Mouse (Mus musculus) kidney, embryonic 16.5 days (tissue): ENCODE measurements around the gene Sfswap. TPM values are rescaled to one million over a fixed set of nuclear protein-coding genes. Genes with fewer than 3 reads are reported as not detected.
"Not testable (repeated sequence)": the region's sequence is repeated elsewhere in the genome, so short reads cannot be mapped to it uniquely, and the experiment has no call there.

Experiments
- ATAC-seq: fragments of 200-750 bp; cut with Nextera tagmentation; 2 replicates; pipeline ENCODE4 v1.8.0; 2017; ENCODE audit warnings: moderate TSS enrichment; ENCODE audit not compliant: low FRiP score, low TSS enrichment
- H3K27ac ChIP-seq: fragments of 300-500 bp; sonication (generic); 2 replicates; pipeline ENCODE4 v1.5.1; 2014; ENCODE audit warnings: low read length
- H3K27me3 ChIP-seq: fragments of 300-500 bp; sonication (generic); 2 replicates; pipeline ENCODE4 v1.6.1; 2014; ENCODE audit warnings: low read length, control low read depth, mixed read lengths; ENCODE audit not compliant: insufficient read depth
- H3K36me3 ChIP-seq: fragments of 300-500 bp; sonication (generic); 2 replicates; pipeline ENCODE4 v1.6.1; 2014; ENCODE audit warnings: low read length, control low read depth, mixed read lengths; ENCODE audit not compliant: insufficient read depth
- H3K4me1 ChIP-seq: fragments of 300-500 bp; sonication (generic); 2 replicates; pipeline ENCODE4 v1.6.1; 2014; ENCODE audit warnings: low read length, control low read depth, mixed read lengths; ENCODE audit not compliant: insufficient read depth
- H3K4me2 ChIP-seq: fragments of 300-500 bp; sonication (generic); replicated peaks from 2 replicates; pipeline ENCODE4 v1.6.1; 2014; ENCODE audit warnings: low read depth, low read length
- H3K4me3 ChIP-seq: fragments of 300-500 bp; sonication (generic); 2 replicates; pipeline ENCODE4 v1.5.1; 2014; ENCODE audit warnings: mild to moderate bottlenecking, low read length
- H3K9ac ChIP-seq: fragments of 300-500 bp; sonication (generic); replicated peaks from 2 replicates; pipeline ENCODE4 v1.6.1; 2014; ENCODE audit warnings: low read length
- H3K9me3 ChIP-seq: fragments of 300-500 bp; sonication (generic); 2 replicates; pipeline ENCODE4 v1.6.1; 2016; ENCODE audit warnings: low read length, control low read depth
- WGBS: fragments of 180-500 bp; shearing (Covaris S2); extraction: QIAGEN DNeasy Blood & Tissue Kit; methylation state at CpG from one replicate; pipeline ENCODE4 v1.1.7; 2014; 5-methylcytosine and 5-hydroxymethylcytosine counted together
- polyA plus RNA-seq: library from polyadenylated mRNA; unstranded; fragments of >200 nt; fragmentation: Nextera tagmentation; extraction: Ambion mirVana; gene quantifications from 2 replicates; pipeline ENCODE4 v1.2.1, GENCODE M21; 2015

Gene Sfswap
- polyA plus RNA-seq: 39.1 and 44.0 TPM in 2 replicates

DNA sequence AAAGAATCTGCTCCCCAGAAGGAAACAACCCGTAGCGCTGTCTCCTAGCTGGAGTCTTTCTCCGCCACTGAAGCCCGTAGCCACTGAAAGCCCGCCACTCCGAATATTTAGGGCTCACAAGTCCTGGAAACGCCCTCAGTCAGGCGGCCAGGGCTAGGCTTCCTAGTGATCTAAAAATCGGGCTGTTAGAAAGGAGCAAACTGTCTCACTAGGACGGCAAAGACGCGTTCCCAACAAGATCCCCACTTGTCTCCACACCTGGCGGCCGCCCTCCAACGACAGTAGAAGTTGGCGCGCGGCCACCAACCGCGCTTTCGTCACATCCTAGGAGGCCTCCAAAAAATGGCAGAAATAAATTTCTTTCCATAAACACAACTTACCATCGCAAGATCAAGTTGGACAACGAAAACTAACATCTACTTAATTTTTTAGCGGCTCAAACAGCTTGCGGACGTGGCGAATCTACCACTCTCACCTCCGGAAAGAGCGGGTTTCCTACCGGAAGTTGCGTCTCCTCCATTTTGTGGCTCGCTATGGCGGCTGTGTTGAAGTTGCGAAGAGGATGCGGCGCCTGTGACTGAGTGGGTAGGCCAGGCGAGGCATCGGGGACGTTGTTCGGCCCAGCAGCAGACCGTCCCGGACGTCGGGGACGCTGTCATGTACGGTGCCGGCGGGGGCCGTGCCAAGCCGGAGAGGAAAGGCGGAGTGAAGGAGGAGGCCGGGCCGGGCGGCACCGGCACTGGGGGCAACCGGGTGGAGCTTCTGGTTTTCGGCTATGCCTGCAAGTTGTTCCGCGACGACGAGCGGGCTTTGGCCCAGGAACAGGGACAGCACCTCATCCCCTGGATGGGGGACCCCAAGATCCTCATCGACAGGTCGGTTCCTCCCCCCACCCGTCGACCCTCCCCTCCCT is at the start of gene Sfswap:
TSS of gene Sfswap (plus strand) at position 500 of the 913 bp plus-strand sequence.
- ATAC-seq: peak; percentile 72
- WGBS: under 1% methylated on average over 64 of the region's 66 CpGs

DNA sequence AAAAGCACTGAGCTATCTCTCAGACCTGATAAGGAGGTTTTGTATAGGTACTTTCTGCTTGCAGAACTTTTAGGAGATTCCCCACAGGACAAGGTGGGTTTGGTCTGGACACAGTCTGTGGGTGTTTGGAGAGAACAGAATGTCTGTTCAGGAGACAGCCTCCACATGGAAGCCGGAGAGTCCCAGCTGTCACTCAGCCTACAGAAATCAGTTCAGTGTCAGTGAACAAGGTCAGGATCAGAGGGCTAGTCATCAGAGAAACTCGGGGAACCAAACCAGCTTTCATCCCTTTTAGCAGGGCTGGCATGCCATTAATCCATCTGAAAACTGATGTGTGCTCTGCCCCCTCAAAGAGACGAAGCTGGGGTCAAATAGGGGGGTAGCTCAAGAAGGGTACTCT is 48.5 kb upstream of the Sfswap start:
- no peak for ATAC-seq
- peaks cover 16% of the 10 kb centered on the region for H3K4me1 ChIP-seq
- WGBS: 13% methylated on average over 3 of the region's 3 CpGs

More for the DNA sequence above, at the start of gene Sfswap:
- Histone ChIP-seq H3K4me1 (peaks cover 15% of the 10 kb centered on the region), H3K27ac (peak within 1 kb of the TSS; percentile 82), H3K9ac (peak within 1 kb of the TSS; percentile 93), H3K36me3 (peaks cover 19% of the 10 kb centered on the region), H3K9me3 (no peaks in the 10 kb centered on the region), H3K27me3 (peaks cover 3% of the 10 kb centered on the region; the same call in 1 of the 2 replicates), H3K4me3 (peak within 1 kb of the TSS; percentile 98), H3K4me2 (peak within 1 kb of the TSS; percentile 89)

DNA sequence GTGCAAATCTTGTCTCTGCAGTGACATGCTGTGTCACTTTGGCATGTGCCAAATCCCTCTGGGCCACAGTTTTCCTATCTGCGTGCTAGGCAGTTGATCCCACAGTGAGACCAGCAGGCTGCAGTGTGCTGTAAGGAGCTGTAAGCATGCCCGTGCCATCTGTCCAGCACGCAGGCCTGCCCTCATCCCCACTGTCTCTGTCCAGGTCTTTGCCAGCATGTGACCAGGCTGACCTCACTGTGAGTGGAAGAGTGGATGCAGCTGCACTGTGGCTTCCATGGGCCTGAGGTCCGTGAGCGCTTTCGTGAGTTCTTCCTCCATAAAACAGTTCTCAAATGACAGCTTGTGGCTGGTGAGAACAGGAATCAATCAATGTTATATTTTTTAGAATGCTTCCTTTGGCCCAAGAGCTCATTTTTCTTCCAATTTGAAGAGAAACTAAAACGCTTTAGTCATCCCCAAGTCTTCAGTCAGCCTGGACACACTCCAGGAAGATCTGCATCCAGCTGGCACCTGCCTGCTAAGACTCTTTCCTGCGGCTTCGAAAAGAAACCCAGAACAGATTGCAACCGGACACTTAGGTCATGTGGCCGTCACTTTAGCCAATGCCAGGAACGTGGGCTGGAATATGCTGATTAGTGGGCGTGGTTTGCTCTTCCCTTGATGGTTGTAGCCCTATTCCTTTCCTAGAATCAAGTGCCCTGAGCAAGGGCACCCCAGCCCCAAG is 46.1 kb upstream of the Sfswap start:
- Histone ChIP-seq H3K9me3 (no peaks in the 10 kb centered on the region), H3K4me1 (peaks cover 25% of the 10 kb centered on the region), H3K36me3 (no peaks in the 10 kb centered on the region), H3K27ac (peak overlapping the region; percentile 72; the same call in 1 of the 2 replicates), H3K27me3 (peaks cover 5% of the 10 kb centered on the region; the same call in 1 of the 2 replicates), H3K4me3 (peak overlapping the region; percentile 31), H3K9ac (no peak overlapping the region), H3K4me2 (peak overlapping the region; percentile 42)
- WGBS: 8% methylated on average over 13 of the region's 13 CpGs
- ATAC-seq: peak; percentile 90

More for the DNA sequence above, 48.5 kb upstream of the Sfswap start:
- Histone ChIP-seq H3K4me3 (no peak overlapping the region), H3K27ac (no peak overlapping the region), H3K9me3 (no peaks in the 10 kb centered on the region), H3K4me2 (no peak overlapping the region), H3K36me3 (no peaks in the 10 kb centered on the region), H3K9ac (no peak overlapping the region), H3K27me3 (peaks cover 13% of the 10 kb centered on the region; the same call in 1 of the 2 replicates)

DNA sequence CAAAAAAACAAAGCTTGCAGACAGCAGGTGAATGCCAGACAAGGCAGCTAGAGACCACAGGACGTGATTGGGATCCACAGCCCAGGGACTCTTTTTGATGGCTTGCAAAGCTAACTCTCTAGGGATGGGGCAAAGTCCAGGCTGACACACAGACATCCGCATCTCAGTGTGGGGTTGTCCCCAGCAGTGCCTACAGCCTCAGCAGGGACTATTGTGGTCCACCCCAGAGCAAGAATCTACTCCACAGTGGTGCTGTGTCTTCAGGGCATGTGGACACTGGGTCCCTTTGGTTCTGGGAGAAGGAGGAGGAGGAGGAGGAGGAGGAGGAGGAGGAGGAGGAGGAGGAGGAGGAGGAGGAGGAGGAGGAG is 45.5 kb upstream of the Sfswap start:
- no peak overlapping the region for H3K4me3 ChIP-seq
- H3K27me3 ChIP-seq: peaks cover 5% of the 10 kb centered on the region; the same call in 1 of the 2 replicates
- no peaks in the 10 kb centered on the region for H3K36me3 ChIP-seq
- peaks cover 25% of the 10 kb centered on the region for H3K4me1 ChIP-seq
- peak overlapping the region; percentile 42; the same call in 1 of the 2 replicates for H3K4me2 ChIP-seq
- 24% methylated on average over 2 of the region's 2 CpGs for WGBS
- ATAC-seq: peak; percentile 69
- no peak overlapping the region for H3K27ac ChIP-seq
- H3K9ac ChIP-seq: no peak overlapping the region
- H3K9me3 ChIP-seq: no peaks in the 10 kb centered on the region

DNA sequence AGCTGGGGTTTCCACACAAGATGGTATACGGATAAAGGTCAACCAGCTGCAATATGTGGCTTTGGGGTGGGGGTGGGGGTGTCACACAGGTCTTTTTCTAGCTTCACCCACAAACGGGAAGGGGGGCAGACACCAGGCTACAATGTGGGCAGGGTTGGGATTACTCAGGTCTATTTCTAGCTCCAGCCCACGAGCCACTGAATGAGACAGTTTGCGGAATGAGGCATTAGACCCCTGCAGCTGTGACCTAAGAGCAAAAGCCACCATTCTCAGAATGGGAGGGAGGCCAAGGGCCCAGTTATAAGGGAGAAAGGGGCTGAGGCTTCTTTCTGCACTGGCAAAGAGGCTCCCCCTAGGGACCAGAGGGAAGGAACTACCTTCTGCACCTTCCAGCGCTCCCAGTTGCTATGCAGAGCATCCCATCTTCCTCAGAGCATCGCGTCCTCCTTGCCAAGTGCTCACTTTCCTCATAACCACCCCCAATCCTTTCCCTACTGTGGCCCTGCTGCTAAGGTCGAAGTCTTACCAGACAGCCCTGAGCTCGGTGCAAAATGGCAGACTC is 44.4 kb upstream of the Sfswap start:
- Histone ChIP-seq H3K4me3 (no peak overlapping the region), H3K36me3 (no peaks in the 10 kb centered on the region), H3K9me3 (no peaks in the 10 kb centered on the region), H3K4me1 (peaks cover 33% of the 10 kb centered on the region), H3K4me2 (no peak overlapping the region), H3K9ac (no peak overlapping the region), H3K27ac (no peak overlapping the region), H3K27me3 (no peaks in the 10 kb centered on the region)
- no peak for ATAC-seq
- WGBS: 49% methylated on average over 9 of the region's 9 CpGs

DNA sequence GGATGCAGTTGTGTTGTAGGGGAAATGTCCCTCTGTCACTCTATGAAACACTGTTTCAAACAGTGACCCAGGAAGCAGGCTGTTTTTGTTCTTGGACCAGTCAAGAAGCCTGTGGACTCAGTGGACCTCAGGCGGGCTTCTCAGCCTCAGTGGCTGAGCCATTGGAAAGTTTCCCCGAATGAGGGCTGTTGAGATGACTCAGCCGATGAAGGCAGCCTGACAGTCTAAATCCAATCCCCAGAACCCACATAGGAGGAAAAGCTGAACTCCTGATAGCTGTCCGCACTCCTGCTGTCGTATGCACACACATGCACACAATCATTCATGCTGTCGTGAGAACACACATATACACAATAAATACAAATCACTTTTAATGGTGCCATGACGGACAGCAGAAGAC is 42.9 kb upstream of the Sfswap start:
- Histone ChIP-seq H3K36me3 (no peaks in the 10 kb centered on the region), H3K9ac (no peak overlapping the region), H3K27me3 (no peaks in the 10 kb centered on the region), H3K4me2 (no peak overlapping the region), H3K4me1 (peaks cover 33% of the 10 kb centered on the region), H3K9me3 (no peaks in the 10 kb centered on the region), H3K27ac (no peak overlapping the region), H3K4me3 (no peak overlapping the region)
- no peak for ATAC-seq
- 65% methylated on average over 7 of the region's 7 CpGs for WGBS

DNA sequence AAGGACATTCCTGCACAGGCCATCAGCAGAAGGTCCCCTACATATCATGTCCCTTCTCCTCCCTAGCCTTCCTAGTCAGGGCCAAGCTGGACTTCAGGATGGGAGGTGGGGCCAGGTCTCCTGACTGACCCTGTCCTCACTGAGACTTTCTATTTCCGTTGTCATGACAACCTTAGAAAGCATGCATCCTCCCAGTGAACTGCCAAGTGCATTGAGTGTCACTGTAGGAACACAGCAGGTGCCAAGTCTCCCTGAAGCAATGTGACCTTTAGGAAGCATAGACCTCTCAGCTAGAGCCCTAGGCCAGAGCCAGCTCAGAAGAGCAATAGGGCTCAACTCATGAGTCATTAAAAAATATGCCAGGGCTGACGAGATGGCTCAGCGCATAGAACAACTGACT is 42.5 kb upstream of the Sfswap start:
- Histone ChIP-seq H3K9me3 (no peaks in the 10 kb centered on the region), H3K4me3 (no peak overlapping the region), H3K36me3 (no peaks in the 10 kb centered on the region), H3K27me3 (no peaks in the 10 kb centered on the region), H3K4me1 (peaks cover 33% of the 10 kb centered on the region), H3K9ac (no peak overlapping the region), H3K27ac (no peak overlapping the region), H3K4me2 (no peak overlapping the region)
- 67% methylated on average over 3 of the region's 3 CpGs for WGBS
- no peak for ATAC-seq

DNA sequence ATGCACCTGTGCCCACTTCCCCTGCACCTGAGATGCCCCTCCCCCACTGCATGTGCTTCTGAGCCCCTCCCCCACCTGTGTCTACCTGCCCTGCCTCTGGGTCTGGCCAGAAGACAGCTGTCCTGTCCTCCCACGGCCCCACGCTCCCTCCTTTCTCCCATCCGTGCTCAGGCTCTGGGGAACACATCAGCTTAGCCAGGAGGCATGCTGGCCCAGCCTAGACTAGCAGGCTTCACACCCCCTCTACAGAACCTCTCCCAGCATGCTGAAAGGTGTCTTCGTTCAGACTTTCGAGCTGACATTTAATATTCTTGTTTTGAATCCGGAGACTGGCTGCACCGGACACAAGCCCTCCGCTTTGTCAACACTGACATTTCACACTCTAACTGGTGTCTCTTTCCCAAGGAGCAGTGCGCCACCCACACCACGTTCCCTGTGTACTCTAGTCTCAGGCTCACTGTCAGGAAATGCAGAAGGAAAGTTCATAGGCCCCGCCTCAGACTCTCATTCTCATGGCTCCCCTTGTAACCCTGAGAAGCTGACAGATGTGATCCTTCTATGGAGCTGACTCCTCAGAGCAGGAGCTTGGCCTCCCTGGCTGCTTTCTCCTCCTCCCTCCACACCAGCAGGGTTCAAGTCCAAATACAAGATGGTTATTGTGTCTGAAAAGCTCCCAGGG is 40.1 kb upstream of the Sfswap start:
- H3K4me1 ChIP-seq: peaks cover 18% of the 10 kb centered on the region
- no peaks in the 10 kb centered on the region for H3K9me3 ChIP-seq
- WGBS: 18% methylated on average over 11 of the region's 11 CpGs
- no peak overlapping the region for H3K4me2 ChIP-seq
- H3K9ac ChIP-seq: no peak overlapping the region
- no peak overlapping the region for H3K27ac ChIP-seq
- H3K27me3 ChIP-seq: no peaks in the 10 kb centered on the region
- no peak overlapping the region for H3K4me3 ChIP-seq
- ATAC-seq: peak; percentile 73
- no peaks in the 10 kb centered on the region for H3K36me3 ChIP-seq

DNA sequence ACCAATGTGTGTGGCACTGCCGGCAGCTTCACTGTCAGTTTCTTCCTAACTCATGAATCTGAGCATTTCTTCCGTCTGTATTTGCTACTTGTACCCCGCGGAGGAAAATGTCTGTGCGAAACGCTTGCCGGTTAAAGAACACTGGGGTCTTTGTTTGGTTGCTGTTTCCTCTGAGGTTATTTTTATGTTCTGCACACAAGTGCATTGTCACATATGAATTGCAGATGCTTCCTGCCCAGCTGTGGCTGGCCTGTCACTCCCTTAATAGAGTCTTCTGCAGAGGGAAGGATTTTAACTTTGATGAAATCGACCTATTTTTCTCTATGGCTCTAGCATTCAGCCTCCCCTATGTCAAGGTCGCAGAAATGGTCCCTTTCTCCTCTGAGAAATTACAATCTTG is 37.4 kb upstream of the Sfswap start:
- H3K27ac ChIP-seq: peak overlapping the region; percentile 76
- not testable (repeated sequence) for H3K9ac ChIP-seq, H3K27me3 ChIP-seq, H3K9me3 ChIP-seq, H3K4me3 ChIP-seq, H3K36me3 ChIP-seq, ATAC-seq
- 50% methylated on average over 9 of the region's 9 CpGs for WGBS
- H3K4me2 ChIP-seq: 0 out of 2 replicates have a peak overlapping the region, but pooled peaks have one; percentile 7
- peaks cover 18% of the 10 kb centered on the region for H3K4me1 ChIP-seq
